Mouse (Mus musculus): ENCODE results near the gene Spns1. TPM values are rescaled to one million over a fixed set of nuclear protein-coding genes. Genes with fewer than 3 reads are reported as not detected.
"Not testable (repeated sequence)": the region's sequence is repeated elsewhere in the genome, so short reads cannot be mapped to it uniquely, and the experiment has no call there.

The Spns1 gene
- total and polyA plus RNA-seq, 3 experiments = 19.0 to 55.4 (median 21.4) TPM

GRCm38 (mm10) chr7:126397221-126397620 is 20.0 kb upstream of the Spns1 start:
- peaks cover 26% of the 10 kb centered on the region for H3K4me1 ChIP-seq (ENCODE audit: insufficient read depth, low read depth, low read length)
- H3K27me3 ChIP-seq (ENCODE audit: insufficient read depth, low read length) = peaks cover 2% of the 10 kb centered on the region
- TF ChIP-seq POLR2AphosphoS5 (IDR thresholded peaks at IDR 0.05; ENCODE audit: insufficient replicate concordance, low read depth, low read length) (no peak), GATA1 (IDR thresholded peaks at IDR 0.05; ENCODE audit: borderline replicate concordance, low read length) (no peak), GATA2 (IDR thresholded peaks at IDR 0.05; ENCODE audit: borderline replicate concordance, low read depth, low read length) (no peak), TAL1 (conservative IDR thresholded peaks at IDR 0.05; ENCODE audit: low read depth, low read length) (no peak), CTCF (IDR thresholded peaks at IDR 0.05; ENCODE audit: low read depth, low read length) (no peak)
- ATAC-seq (ENCODE audit: extremely low read depth, insufficient number of reproducible peaks, low FRiP score, poor library complexity, severe bottlenecking) (no peak), DNase-seq (ENCODE audit: low spot score) (no peak)
- H3K4me3 ChIP-seq (ENCODE audit: low read depth, low read length) = peak overlapping the region; percentile 61; the same call in 1 of the 2 replicates
- no peaks in the 10 kb centered on the region for H3K9me3 ChIP-seq (replicated peaks)
- H3K36me3 ChIP-seq (replicated peaks) = peaks cover 24% of the 10 kb centered on the region

- DNase-seq (ENCODE audit: low spot score) (peak; percentile 96), ATAC-seq (ENCODE audit: extremely low read depth, insufficient number of reproducible peaks, low FRiP score, poor library complexity, severe bottlenecking) (peak; percentile 99)
- TF ChIP-seq GATA1 (IDR thresholded peaks at IDR 0.05; ENCODE audit: borderline replicate concordance, low read length) (no peak), GATA2 (IDR thresholded peaks at IDR 0.05; ENCODE audit: borderline replicate concordance, low read depth, low read length) (no peak), POLR2AphosphoS5 (IDR thresholded peaks at IDR 0.05; ENCODE audit: insufficient replicate concordance, low read depth, low read length) (no peak), TAL1 (conservative IDR thresholded peaks at IDR 0.05; ENCODE audit: low read depth, low read length) (no peak), CTCF (IDR thresholded peaks at IDR 0.05; ENCODE audit: low read depth, low read length) (no peak)
- Histone ChIP-seq H3K27me3 (ENCODE audit: insufficient read depth, low read length) (no peaks in the 10 kb centered on the region), H3K4me3 (ENCODE audit: low read depth, low read length) (peak within 1 kb of the TSS; percentile 97), H3K4me1 (ENCODE audit: insufficient read depth, low read depth, low read length) (peaks cover 26% of the 10 kb centered on the region), H3K9me3 (replicated peaks) (no peaks in the 10 kb centered on the region), H3K36me3 (replicated peaks) (peaks cover 31% of the 10 kb centered on the region)
Observed at GRCm38 (mm10) chr7:126396298-126397119, 19.3 kb upstream of the Spns1 start, which contains the start of gene Nfatc2ip. Nfatc2ip (minus strand) TSS chr7:126396737.

GRCm38 (mm10) chr7:126392086-126392884 is 15.0 kb upstream of the Spns1 start:
- H3K4me1 ChIP-seq (ENCODE audit: insufficient read depth, low read depth, low read length) = peaks cover 16% of the 10 kb centered on the region
- H3K36me3 ChIP-seq (replicated peaks) = peaks cover 71% of the 10 kb centered on the region
- not testable (repeated sequence) for DNase-seq (ENCODE audit: low spot score); H3K9me3 ChIP-seq (replicated peaks); ATAC-seq (ENCODE audit: extremely low read depth, insufficient number of reproducible peaks, low FRiP score, poor library complexity, severe bottlenecking); H3K4me3 ChIP-seq (ENCODE audit: low read depth, low read length); H3K27me3 ChIP-seq (ENCODE audit: insufficient read depth, low read length)

GRCm38 (mm10) chr7:126388185-126388584 is 10.9 kb upstream of the Spns1 start:
- Histone ChIP-seq H3K4me1 (ENCODE audit: insufficient read depth, low read depth, low read length) (peaks cover 9% of the 10 kb centered on the region; the same call in 1 of the 2 replicates), H3K4me3 (ENCODE audit: low read depth, low read length) (no peak overlapping the region), H3K36me3 (replicated peaks) (peaks cover 88% of the 10 kb centered on the region), H3K27me3 (ENCODE audit: insufficient read depth, low read length) (no peaks in the 10 kb centered on the region), H3K9me3 (replicated peaks) (no peaks in the 10 kb centered on the region)
- TF ChIP-seq POLR2AphosphoS5 (IDR thresholded peaks at IDR 0.05; ENCODE audit: insufficient replicate concordance, low read depth, low read length) = no peak
- TF ChIP-seq TAL1 (conservative IDR thresholded peaks at IDR 0.05; ENCODE audit: low read depth, low read length) = no peak
- TF ChIP-seq GATA2 (IDR thresholded peaks at IDR 0.05; ENCODE audit: borderline replicate concordance, low read depth, low read length) = no peak
- TF ChIP-seq GATA1 (IDR thresholded peaks at IDR 0.05; ENCODE audit: borderline replicate concordance, low read length) = no peak
- no peak for TF ChIP-seq CTCF (IDR thresholded peaks at IDR 0.05; ENCODE audit: low read depth, low read length)
- no peak for ATAC-seq (ENCODE audit: extremely low read depth, insufficient number of reproducible peaks, low FRiP score, poor library complexity, severe bottlenecking)
- DNase-seq (ENCODE audit: low spot score) = no peak

- Histone ChIP-seq H3K9me3 (replicated peaks) (no peaks in the 10 kb centered on the region), H3K36me3 (replicated peaks) (peaks cover 57% of the 10 kb centered on the region), H3K27me3 (ENCODE audit: insufficient read depth, low read length) (peaks cover 3% of the 10 kb centered on the region; the same call in 1 of the 2 replicates), H3K4me3 (ENCODE audit: low read depth, low read length) (no peak overlapping the region), H3K4me1 (ENCODE audit: insufficient read depth, low read depth, low read length) (peaks cover 5% of the 10 kb centered on the region; the same call in 1 of the 2 replicates)
- TF ChIP-seq GATA1 (IDR thresholded peaks at IDR 0.05; ENCODE audit: borderline replicate concordance, low read length) = no peak
- TF ChIP-seq POLR2AphosphoS5 (IDR thresholded peaks at IDR 0.05; ENCODE audit: insufficient replicate concordance, low read depth, low read length) = no peak
- TF ChIP-seq CTCF (IDR thresholded peaks at IDR 0.05; ENCODE audit: low read depth, low read length) = no peak
- TF ChIP-seq GATA2 (IDR thresholded peaks at IDR 0.05; ENCODE audit: borderline replicate concordance, low read depth, low read length) = no peak
- TF ChIP-seq TAL1 (conservative IDR thresholded peaks at IDR 0.05; ENCODE audit: low read depth, low read length) = no peak
- ATAC-seq (ENCODE audit: extremely low read depth, insufficient number of reproducible peaks, low FRiP score, poor library complexity, severe bottlenecking) (no peak), DNase-seq (ENCODE audit: low spot score) (no peak)
Observed at GRCm38 (mm10) chr7:126383565-126383964, 6.3 kb upstream of the Spns1 start.

GRCm38 (mm10) chr7:126376903-126377277 is 360 bp downstream of the Spns1 start:
- no peak for ATAC-seq (ENCODE audit: extremely low read depth, insufficient number of reproducible peaks, low FRiP score, poor library complexity, severe bottlenecking)
- Histone ChIP-seq H3K36me3 (replicated peaks) (peaks cover 47% of the 10 kb centered on the region), H3K4me1 (ENCODE audit: insufficient read depth, low read depth, low read length) (peaks cover 37% of the 10 kb centered on the region), H3K4me3 (ENCODE audit: low read depth, low read length) (peak overlapping the region; percentile 79), H3K9me3 (replicated peaks) (no peaks in the 10 kb centered on the region), H3K27me3 (ENCODE audit: insufficient read depth, low read length) (peaks cover 3% of the 10 kb centered on the region; the same call in 1 of the 2 replicates)
- TF ChIP-seq TAL1 (conservative IDR thresholded peaks at IDR 0.05; ENCODE audit: low read depth, low read length) = no peak
- TF ChIP-seq GATA1 (IDR thresholded peaks at IDR 0.05; ENCODE audit: borderline replicate concordance, low read length) = no peak
- TF ChIP-seq CTCF (IDR thresholded peaks at IDR 0.05; ENCODE audit: low read depth, low read length) = no peak
- no peak for TF ChIP-seq POLR2AphosphoS5 (IDR thresholded peaks at IDR 0.05; ENCODE audit: insufficient replicate concordance, low read depth, low read length)
- no peak for TF ChIP-seq GATA2 (IDR thresholded peaks at IDR 0.05; ENCODE audit: borderline replicate concordance, low read depth, low read length)
- DNase-seq (ENCODE audit: low spot score) = no peak
